Mouse (Mus musculus): ENCODE data around the gene Sult2b1. TPM values are rescaled to one million over a fixed set of nuclear protein-coding genes. Genes with fewer than 3 reads are reported as not detected.

The Sult2b1 gene
- total and polyA plus RNA-seq, 3 experiments: 0.08 TPM; not detected in 2

DNA sequence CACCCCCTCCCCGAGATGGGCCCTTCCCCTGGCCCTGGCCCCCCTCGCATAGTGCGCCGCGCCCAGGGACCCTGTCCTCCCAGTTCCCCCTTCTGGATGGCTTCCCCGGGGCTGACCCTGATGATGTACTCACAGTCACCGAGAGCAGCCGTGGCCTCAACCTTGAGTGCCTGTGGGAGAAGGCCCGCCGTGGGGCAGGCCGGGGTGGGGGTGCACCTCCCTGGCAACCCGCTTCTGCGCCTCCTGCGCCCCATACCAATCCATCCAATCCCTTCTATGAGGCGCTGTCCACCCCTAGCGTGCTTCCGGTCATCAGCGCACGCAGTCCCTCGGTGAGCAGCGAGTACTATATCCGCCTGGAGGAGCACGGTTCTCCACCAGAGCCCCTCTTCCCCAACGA is 8.8 kb upstream of the Sult2b1 start:
- intact Hi-C loops (cut with DNase I): no loop called here

DNA sequence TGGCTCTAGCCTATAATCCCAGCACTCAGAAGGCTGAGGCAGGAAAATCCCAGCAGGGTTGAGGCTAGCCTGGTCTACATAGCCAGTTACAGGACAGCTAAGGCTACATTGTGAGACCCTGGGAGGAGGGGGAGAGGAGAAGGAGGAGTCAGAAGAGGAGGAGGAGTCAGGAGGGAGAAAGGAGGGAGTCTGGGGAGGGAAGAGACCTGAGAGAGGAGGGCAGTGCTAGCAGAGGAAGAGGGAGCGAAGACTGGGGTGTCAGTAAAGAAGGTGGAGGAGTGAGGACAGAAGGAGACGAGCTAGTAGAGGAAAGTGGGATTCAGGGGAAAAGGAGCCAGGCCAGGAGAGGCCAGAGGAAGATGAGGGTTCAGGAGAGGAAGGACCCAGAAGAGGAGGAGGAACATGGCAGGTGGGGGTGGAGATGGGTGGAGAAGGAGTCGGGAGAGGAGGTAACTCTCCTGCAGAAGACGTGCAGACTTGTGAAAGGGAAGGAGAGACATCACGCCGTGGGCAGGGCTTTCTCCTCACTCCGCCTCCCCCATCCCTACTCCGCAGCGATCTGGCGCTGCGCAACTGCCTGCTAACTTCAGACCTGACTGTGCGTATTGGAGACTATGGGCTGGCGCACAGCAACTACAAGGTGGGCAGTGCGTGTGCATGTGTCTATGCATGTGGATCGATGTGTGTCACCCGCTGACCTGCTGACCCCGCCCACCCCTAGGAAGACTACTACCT is 7.5 kb upstream of the Sult2b1 start:
- no peaks in the 10 kb centered on the region for H3K4me1 ChIP-seq (ENCODE audit: control insufficient read depth, insufficient read depth, low read length)
- no peaks in the 10 kb centered on the region; the same call in 1 of the 2 replicates for H3K27me3 ChIP-seq (ENCODE audit: control insufficient read depth, insufficient read depth, low read length)
- no peak for TF ChIP-seq EP300 (IDR thresholded peaks at IDR 0.05; ENCODE audit: insufficient read depth, low read depth, low read length)
- TF ChIP-seq POLR2A (IDR thresholded peaks at IDR 0.05; ENCODE audit: insufficient read depth, low read depth, low read length): no peak
- no peak for TF ChIP-seq CTCF (IDR thresholded peaks at IDR 0.05)
- H3K4me3 ChIP-seq: no peak overlapping the region
- intact Hi-C loops (cut with DNase I): no loop called here
- no peaks in the 10 kb centered on the region for H3K79me2 ChIP-seq (replicated peaks; ENCODE audit: control insufficient read depth, insufficient read depth, low read length)
- WGBS: 67% methylated on average over 17 of the region's 17 CpGs
- H3K36me3 ChIP-seq (ENCODE audit: control insufficient read depth, insufficient read depth, low read length): no peaks in the 10 kb centered on the region
- DNase-seq: no peak
- no peak overlapping the region for H3K27ac ChIP-seq
- H3K9ac ChIP-seq (ENCODE audit: low read depth, low read length): no peak overlapping the region

More for the DNA sequence above, 8.8 kb upstream of the Sult2b1 start:
- H3K27me3 ChIP-seq (ENCODE audit: control insufficient read depth, insufficient read depth, low read length): peaks cover 7% of the 10 kb centered on the region
- no peaks in the 10 kb centered on the region for H3K79me2 ChIP-seq (replicated peaks; ENCODE audit: control insufficient read depth, insufficient read depth, low read length)
- H3K4me1 ChIP-seq (ENCODE audit: control insufficient read depth, insufficient read depth, low read length): no peaks in the 10 kb centered on the region
- 55% methylated on average over 24 of the region's 24 CpGs for WGBS
- DNase-seq: no peak
- H3K27ac ChIP-seq: no peak overlapping the region
- H3K36me3 ChIP-seq (ENCODE audit: control insufficient read depth, insufficient read depth, low read length): no peaks in the 10 kb centered on the region
- no peak overlapping the region for H3K4me3 ChIP-seq
- H3K9ac ChIP-seq (ENCODE audit: low read depth, low read length): no peak overlapping the region
- TF ChIP-seq EP300 (IDR thresholded peaks at IDR 0.05; ENCODE audit: insufficient read depth, low read depth, low read length) (no peak), CTCF (IDR thresholded peaks at IDR 0.05) (no peak), POLR2A (IDR thresholded peaks at IDR 0.05; ENCODE audit: insufficient read depth, low read depth, low read length) (no peak)

DNA sequence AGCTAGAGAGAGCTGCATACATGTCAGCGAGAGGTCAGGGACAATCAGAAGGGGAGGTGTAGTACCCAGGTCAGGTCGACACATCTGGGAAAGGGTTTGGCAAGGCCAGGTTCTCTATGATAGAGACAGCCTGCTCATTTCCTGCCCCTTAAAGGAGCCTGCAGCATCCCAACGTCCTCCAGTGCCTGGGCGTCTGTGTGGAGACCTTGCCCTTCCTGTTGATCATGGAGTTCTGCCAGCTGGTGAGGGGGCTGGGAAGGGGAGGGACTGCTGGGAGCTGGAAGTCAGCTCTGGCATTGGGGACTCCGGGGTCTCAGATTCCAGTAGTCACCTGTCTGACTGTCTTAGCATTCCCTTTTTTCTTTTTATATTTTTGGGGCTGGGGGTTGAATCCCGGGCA is 6.3 kb upstream of the Sult2b1 start:
- no peak overlapping the region for H3K4me3 ChIP-seq
- no peaks in the 10 kb centered on the region for H3K36me3 ChIP-seq (ENCODE audit: control insufficient read depth, insufficient read depth, low read length)
- intact Hi-C loops (cut with DNase I): no loop called here
- 28% methylated on average over 6 of the region's 6 CpGs for whole genome bisulfite sequencing
- peaks cover 2% of the 10 kb centered on the region; the same call in 1 of the 2 replicates for H3K27me3 ChIP-seq (ENCODE audit: control insufficient read depth, insufficient read depth, low read length)
- no peaks in the 10 kb centered on the region for H3K79me2 ChIP-seq (replicated peaks; ENCODE audit: control insufficient read depth, insufficient read depth, low read length)
- H3K27ac ChIP-seq: no peak overlapping the region
- TF ChIP-seq EP300 (IDR thresholded peaks at IDR 0.05; ENCODE audit: insufficient read depth, low read depth, low read length): no peak
- no peak for TF ChIP-seq CTCF (IDR thresholded peaks at IDR 0.05)
- TF ChIP-seq POLR2A (IDR thresholded peaks at IDR 0.05; ENCODE audit: insufficient read depth, low read depth, low read length): no peak
- H3K4me1 ChIP-seq (ENCODE audit: control insufficient read depth, insufficient read depth, low read length): no peaks in the 10 kb centered on the region
- no peak overlapping the region for H3K9ac ChIP-seq (ENCODE audit: low read depth, low read length)
- DNase-seq: no peak

GRCm38 (mm10) chr7:45787642-45788041 is 3.2 kb upstream of the Sult2b1 start:
- H3K9ac ChIP-seq (ENCODE audit: low read depth, low read length): no peak overlapping the region
- intact Hi-C loops (cut with DNase I): no loop called here
- H3K36me3 ChIP-seq (ENCODE audit: control insufficient read depth, insufficient read depth, low read length): no peaks in the 10 kb centered on the region
- no peak for TF ChIP-seq CTCF (IDR thresholded peaks at IDR 0.05)
- TF ChIP-seq EP300 (IDR thresholded peaks at IDR 0.05; ENCODE audit: insufficient read depth, low read depth, low read length): no peak
- TF ChIP-seq POLR2A (IDR thresholded peaks at IDR 0.05; ENCODE audit: insufficient read depth, low read depth, low read length): no peak
- no peak overlapping the region for H3K4me3 ChIP-seq
- H3K27me3 ChIP-seq (ENCODE audit: control insufficient read depth, insufficient read depth, low read length): peaks cover 12% of the 10 kb centered on the region; the same call in 1 of the 2 replicates
- H3K27ac ChIP-seq: no peak overlapping the region
- no peaks in the 10 kb centered on the region for H3K79me2 ChIP-seq (replicated peaks; ENCODE audit: control insufficient read depth, insufficient read depth, low read length)
- DNase-seq: no peak
- no peaks in the 10 kb centered on the region for H3K4me1 ChIP-seq (ENCODE audit: control insufficient read depth, insufficient read depth, low read length)
- 77% methylated on average over 22 of the region's 22 CpGs for WGBS

DNA sequence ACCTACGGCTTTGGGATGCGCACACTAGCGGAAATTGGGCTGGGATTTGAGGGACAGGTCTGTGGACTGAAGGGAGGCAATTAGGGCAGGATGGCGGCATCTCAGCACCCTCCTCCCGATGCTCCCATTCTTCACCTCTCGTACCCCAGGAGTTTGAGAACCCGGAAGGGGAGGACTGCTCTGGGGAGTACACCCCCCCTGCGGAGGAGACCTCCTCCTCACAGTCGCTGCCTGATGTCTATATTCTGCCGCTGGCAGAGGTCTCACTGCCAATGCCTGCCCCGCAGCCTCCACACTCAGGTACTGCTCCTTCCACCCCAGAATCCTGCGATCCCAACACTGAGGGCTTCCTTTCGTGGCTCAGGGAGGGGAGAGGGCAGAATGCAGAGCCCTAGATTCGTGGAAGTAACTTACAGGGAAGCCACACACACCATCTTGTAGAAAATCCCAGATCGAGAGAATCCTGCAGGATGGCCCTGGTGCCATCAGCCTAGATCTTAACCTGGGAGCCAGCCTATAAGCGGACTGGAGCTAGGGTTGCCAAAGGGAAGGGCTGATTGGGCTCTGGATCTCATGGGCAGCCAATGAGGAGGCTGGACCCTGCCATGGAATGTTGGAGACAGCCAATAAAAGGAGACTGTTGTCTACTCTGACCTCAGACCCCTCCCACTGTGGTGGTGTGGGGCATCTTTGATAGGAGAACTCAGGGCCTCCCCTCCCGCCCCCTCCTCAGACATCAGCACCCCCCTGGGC is 2.4 kb upstream of the Sult2b1 start:
- Histone ChIP-seq H3K36me3 (ENCODE audit: control insufficient read depth, insufficient read depth, low read length) (no peaks in the 10 kb centered on the region), H3K27me3 (ENCODE audit: control insufficient read depth, insufficient read depth, low read length) (peaks cover 12% of the 10 kb centered on the region; the same call in 1 of the 2 replicates), H3K4me3 (no peak overlapping the region), H3K27ac (no peak overlapping the region), H3K9ac (ENCODE audit: low read depth, low read length) (no peak overlapping the region), H3K4me1 (ENCODE audit: control insufficient read depth, insufficient read depth, low read length) (no peaks in the 10 kb centered on the region), H3K79me2 (replicated peaks; ENCODE audit: control insufficient read depth, insufficient read depth, low read length) (no peaks in the 10 kb centered on the region)
- TF ChIP-seq POLR2A (IDR thresholded peaks at IDR 0.05; ENCODE audit: insufficient read depth, low read depth, low read length) (no peak), CTCF (IDR thresholded peaks at IDR 0.05) (no peak), EP300 (IDR thresholded peaks at IDR 0.05; ENCODE audit: insufficient read depth, low read depth, low read length) (no peak)
- DNase-seq: no peak
- 14% methylated on average over 17 of the region's 17 CpGs for WGBS
- intact Hi-C loops (cut with DNase I): no loop called here

GRCm38 (mm10) chr7:45786136-45786578 is 1.7 kb upstream of the Sult2b1 start:
- Histone ChIP-seq H3K27me3 (ENCODE audit: control insufficient read depth, insufficient read depth, low read length) (peaks cover 12% of the 10 kb centered on the region; the same call in 1 of the 2 replicates), H3K27ac (no peak overlapping the region), H3K36me3 (ENCODE audit: control insufficient read depth, insufficient read depth, low read length) (no peaks in the 10 kb centered on the region), H3K4me3 (no peak overlapping the region), H3K9ac (ENCODE audit: low read depth, low read length) (no peak overlapping the region), H3K79me2 (replicated peaks; ENCODE audit: control insufficient read depth, insufficient read depth, low read length) (no peaks in the 10 kb centered on the region), H3K4me1 (ENCODE audit: control insufficient read depth, insufficient read depth, low read length) (no peaks in the 10 kb centered on the region)
- TF ChIP-seq POLR2A (IDR thresholded peaks at IDR 0.05; ENCODE audit: insufficient read depth, low read depth, low read length) (no peak), EP300 (IDR thresholded peaks at IDR 0.05; ENCODE audit: insufficient read depth, low read depth, low read length) (no peak), CTCF (IDR thresholded peaks at IDR 0.05) (no peak)
- intact Hi-C loops (cut with DNase I): no loop called here
- no peak for DNase-seq
- 5% methylated on average over 14 of the region's 14 CpGs for WGBS
